Mouse (Mus musculus): ENCODE data around the gene Cfap74.

- TF ChIP-seq CTCF (IDR thresholded peaks at IDR 0.05; ENCODE audit: borderline replicate concordance, extremely low read depth, insufficient read depth, insufficient read length) (no peak), POLR2A (IDR thresholded peaks at IDR 0.05; ENCODE audit: borderline replicate concordance, extremely low read depth, insufficient read depth, insufficient read length, poor library complexity, severe bottlenecking) (no peak)
Measured at GRCm38 (mm10) chr4:155362443-155362842, 46.5 kb upstream of the Cfap74 start.
